Mouse (Mus musculus) myocyte (in vitro differentiated cells): ENCODE results near the gene Adcy10. TPM values are rescaled to one million over a fixed set of nuclear protein-coding genes. Genes with fewer than 3 reads are reported as not detected.

Source experiments
- H3K27me3 ChIP-seq: one replicate; pipeline ENCODE4 v1.6.1; 2011; ENCODE audit not compliant: control insufficient read depth, insufficient read depth, insufficient read length
- H3K36me3 ChIP-seq: one replicate; pipeline ENCODE4 v1.6.1; 2011; ENCODE audit not compliant: control insufficient read depth, insufficient read depth
- H3K4me2 ChIP-seq: one replicate; pipeline ENCODE4 v1.6.1; 2011; ENCODE audit warnings: low read depth, control low read depth
- H3K4me3 ChIP-seq: one replicate; pipeline ENCODE4 v1.5.1; 2011; ENCODE audit warnings: mild to moderate bottlenecking, control low read depth, moderate library complexity
- H3K79me2 ChIP-seq: one replicate; pipeline ENCODE4 v1.6.1; 2011; ENCODE audit not compliant: control insufficient read depth, insufficient read depth
- H3ac ChIP-seq: one replicate; pipeline ENCODE4 v1.6.1; 2011; ENCODE audit not compliant: control insufficient read depth, insufficient read length
- CEBPB ChIP-seq: IDR thresholded peaks from 2 replicates; pipeline ENCODE4 v1.6.1; 2011; ENCODE audit warnings: mild to moderate bottlenecking, moderate library complexity; ENCODE audit not compliant: poor library complexity, insufficient read depth, severe bottlenecking
- E2F4 ChIP-seq: IDR thresholded peaks from one replicate; pipeline ENCODE4 v1.6.1; 2011; ENCODE audit warnings: mild to moderate bottlenecking, control low read depth, moderate library complexity; ENCODE audit not compliant: insufficient read depth
- MAX ChIP-seq: IDR thresholded peaks from one replicate; pipeline ENCODE4 v1.6.1; 2011; ENCODE audit warnings: low read depth, mild to moderate bottlenecking, control low read depth
- MYOD1 ChIP-seq, 3 experiments: IDR thresholded peaks; one replicate each; pipeline ENCODE4 v1.6.1; 2011; ENCODE audit warnings: control low read depth in 2 of 3, low read depth in 2 of 3, mild to moderate bottlenecking in 2 of 3, moderate library complexity in 1 of 3; ENCODE audit not compliant: insufficient read length in 2 of 3, control insufficient read depth in 1 of 3
- MYOG ChIP-seq, 3 experiments: IDR thresholded peaks; one replicate each; pipeline ENCODE4 v1.6.1; 2011; ENCODE audit warnings: control low read depth in 2 of 3, low read depth in 2 of 3, mild to moderate bottlenecking in 2 of 3; ENCODE audit not compliant: insufficient read length in 2 of 3, control insufficient read depth in 1 of 3, insufficient read depth in 1 of 3
- POLR2A ChIP-seq: IDR thresholded peaks from one replicate; pipeline ENCODE4 v1.6.1; 2011; ENCODE audit warnings: low read depth, mild to moderate bottlenecking, control low read depth, moderate library complexity; ENCODE audit not compliant: insufficient read length
- POLR2AphosphoS2 ChIP-seq: IDR thresholded peaks from one replicate; pipeline ENCODE4 v1.6.1; 2011; ENCODE audit warnings: low read depth, control low read depth; ENCODE audit not compliant: insufficient read length
- REST ChIP-seq: IDR thresholded peaks from one replicate; pipeline ENCODE4 v1.6.1; 2011; ENCODE audit warnings: mild to moderate bottlenecking, control low read depth, moderate library complexity; ENCODE audit not compliant: insufficient read depth, insufficient read length
- SRF ChIP-seq: IDR thresholded peaks from one replicate; pipeline ENCODE4 v1.6.1; 2011; ENCODE audit warnings: low read depth; ENCODE audit not compliant: control insufficient read depth, insufficient read length
- TCF12 ChIP-seq: IDR thresholded peaks from one replicate; pipeline ENCODE4 v1.6.1; 2011; ENCODE audit warnings: mild to moderate bottlenecking, control low read depth; ENCODE audit not compliant: poor library complexity, insufficient read depth, severe bottlenecking
- TCF3 ChIP-seq: IDR thresholded peaks from one replicate; pipeline ENCODE4 v1.6.1; 2011; ENCODE audit warnings: low read depth, control low read depth; ENCODE audit not compliant: insufficient read length
- USF1 ChIP-seq: IDR thresholded peaks from one replicate; pipeline ENCODE4 v1.6.1; 2011; ENCODE audit warnings: low read depth, mild to moderate bottlenecking, control low read depth, moderate library complexity
- polyA plus RNA-seq: library from polyadenylated mRNA; unstranded; fragments of >200 nt; fragmentation: generic; extraction: Trizol; gene quantifications from one replicate; pipeline ENCODE4 v1.2.1, GENCODE M21; 2012; ENCODE audit warnings: missing spikeins

Gene Adcy10
- polyA plus RNA-seq, 1 experiment = not detected

DNA sequence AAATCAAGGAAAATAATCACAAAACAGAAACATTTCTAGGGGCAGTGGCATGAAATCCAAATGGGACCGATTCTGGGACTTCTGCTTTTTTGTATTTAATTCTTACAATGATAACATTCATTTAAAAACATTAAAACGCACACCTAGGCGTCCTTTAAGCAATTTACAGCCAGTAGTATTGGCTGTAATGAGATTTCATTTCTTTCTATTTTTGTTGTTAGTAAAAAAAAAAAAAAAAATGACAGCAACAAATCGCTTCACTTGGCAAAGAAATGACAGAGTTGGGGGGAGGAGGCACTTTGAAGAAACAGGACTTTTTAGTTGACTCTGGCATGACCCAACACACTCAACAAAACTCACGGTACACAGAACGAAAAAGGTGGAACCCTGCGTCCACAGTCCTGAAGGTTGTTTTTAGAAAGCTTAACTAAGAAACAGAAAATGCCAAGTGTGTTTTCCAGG, 25.9 kb upstream of the Adcy10 start:
- peak overlapping the region; percentile 77 for H3K4me2 ChIP-seq
- H3K4me3 ChIP-seq = peak overlapping the region; percentile 81
- peaks cover 45% of the 10 kb centered on the region for H3K79me2 ChIP-seq
- TF ChIP-seq MAX = no peak
- TF ChIP-seq TCF12 = no peak
- TF ChIP-seq MYOD1 (IDR thresholded peaks at IDR 0.05; ENCODE audit: control insufficient read depth in 1 of 3, insufficient read length in 2 of 3, low read depth in 2 of 3) = no peak
- TF ChIP-seq REST = no peak
- TF ChIP-seq POLR2AphosphoS2 = no peak
- no peak for TF ChIP-seq SRF
- no peak for TF ChIP-seq E2F4
- TF ChIP-seq MYOG (IDR thresholded peaks at IDR 0.05; ENCODE audit: control insufficient read depth in 1 of 3, insufficient read depth in 1 of 3, insufficient read length in 2 of 3, low read depth in 2 of 3) = no peak
- no peak for TF ChIP-seq CEBPB
- TF ChIP-seq POLR2A = no peak
- no peak for TF ChIP-seq USF1
- no peak for TF ChIP-seq TCF3
- H3K27me3 ChIP-seq = no peaks in the 10 kb centered on the region
- peak overlapping the region; percentile 92 for H3ac ChIP-seq
- no peaks in the 10 kb centered on the region for H3K36me3 ChIP-seq

DNA sequence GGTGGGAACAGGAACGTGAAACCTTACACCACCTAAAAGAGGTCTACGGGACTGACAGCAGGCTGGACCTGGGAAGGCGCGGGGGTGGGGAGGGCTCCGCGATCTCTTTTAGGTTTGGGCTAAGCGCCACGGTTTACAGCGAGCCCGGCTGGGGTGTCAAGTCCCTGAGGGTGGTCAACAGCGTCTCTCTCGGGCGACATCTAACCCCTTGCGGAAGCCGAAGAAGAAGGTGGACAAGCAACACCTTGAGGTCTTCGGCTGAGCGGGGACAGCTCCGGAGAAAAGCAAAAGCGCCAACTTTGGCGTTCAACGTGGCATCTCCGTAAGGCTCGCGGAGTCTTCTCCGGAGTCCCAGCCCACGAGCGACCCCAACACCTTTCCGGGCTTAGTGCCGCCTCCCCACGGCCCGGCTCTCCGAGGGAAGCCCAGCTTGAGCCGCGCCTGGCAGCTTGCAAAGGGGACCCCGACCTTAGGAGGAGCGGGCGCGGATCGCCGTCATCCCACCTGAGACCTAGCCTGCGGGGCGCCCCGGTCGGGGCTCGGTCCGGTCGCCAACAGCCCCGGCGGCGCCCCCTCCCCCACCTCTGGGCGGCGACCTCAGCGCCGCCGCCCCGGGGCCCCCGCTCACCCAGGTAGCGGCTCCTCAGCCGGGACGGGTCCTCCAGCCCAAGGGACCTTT, 25.3 kb upstream of the Adcy10 start:
- H3K36me3 ChIP-seq = no peaks in the 10 kb centered on the region
- peak overlapping the region; percentile 81 for H3K4me3 ChIP-seq
- H3K79me2 ChIP-seq = peaks cover 39% of the 10 kb centered on the region
- peak overlapping the region; percentile 92 for H3ac ChIP-seq
- peak overlapping the region; percentile 77 for H3K4me2 ChIP-seq
- no peaks in the 10 kb centered on the region for H3K27me3 ChIP-seq
- TF ChIP-seq E2F4 = no peak
- TF ChIP-seq POLR2AphosphoS2 = no peak
- TF ChIP-seq SRF = no peak
- no peak for TF ChIP-seq USF1
- TF ChIP-seq TCF3 = no peak
- TF ChIP-seq MYOG (IDR thresholded peaks at IDR 0.05; ENCODE audit: control insufficient read depth in 1 of 3, insufficient read depth in 1 of 3, insufficient read length in 2 of 3, low read depth in 2 of 3) = peak in 1 of 3 experiments; percentile 5
- no peak for TF ChIP-seq TCF12
- TF ChIP-seq MYOD1 (IDR thresholded peaks at IDR 0.05; ENCODE audit: control insufficient read depth in 1 of 3, insufficient read length in 2 of 3, low read depth in 2 of 3) = no peak

DNA sequence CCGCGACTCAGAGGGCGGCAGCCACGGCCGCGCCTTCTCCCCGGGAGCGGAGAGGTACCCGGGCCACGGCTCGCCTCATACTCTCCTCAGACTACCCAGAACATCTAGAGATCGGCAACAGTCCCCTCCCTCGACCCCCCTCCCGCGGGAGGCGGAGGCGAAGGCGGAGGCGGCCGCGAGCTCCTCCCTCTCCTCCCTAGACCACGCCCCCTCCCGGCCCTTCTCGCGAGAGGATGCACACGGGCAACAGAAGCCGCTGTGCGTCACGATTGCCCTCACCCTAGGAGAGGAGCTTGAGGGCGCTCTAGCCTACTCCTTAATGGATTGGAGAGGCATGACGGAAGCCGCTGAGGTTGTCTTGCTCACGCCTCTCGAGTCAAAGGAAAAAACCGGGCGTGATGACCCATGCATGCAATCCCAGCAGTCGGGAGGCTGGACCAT, 24.6 kb upstream of the Adcy10 start, which contains the start of the genes Dcaf6 and Mpc2:
TSS of gene Dcaf6 (minus strand) at position 116 of the 441 bp plus-strand sequence.
TSS of gene Mpc2 (plus strand) at position 278 of the 441 bp plus-strand sequence.
- Histone ChIP-seq H3ac (peak within 1 kb of the TSS; percentile 92), H3K27me3 (no peaks in the 10 kb centered on the region), H3K36me3 (no peaks in the 10 kb centered on the region), H3K79me2 (peaks cover 33% of the 10 kb centered on the region), H3K4me2 (peak within 1 kb of the TSS; percentile 92), H3K4me3 (peak within 1 kb of the TSS; percentile 81)
- TF ChIP-seq CEBPB (no peak), USF1 (no peak), POLR2A (peak; percentile 90), POLR2AphosphoS2 (peak; percentile 87), REST (no peak), MAX (no peak), TCF3 (no peak), TCF12 (no peak), MYOG (IDR thresholded peaks at IDR 0.05; ENCODE audit: control insufficient read depth in 1 of 3, insufficient read depth in 1 of 3, insufficient read length in 2 of 3, low read depth in 2 of 3) (peak in 1 of 3 experiments; percentile 14)

DNA sequence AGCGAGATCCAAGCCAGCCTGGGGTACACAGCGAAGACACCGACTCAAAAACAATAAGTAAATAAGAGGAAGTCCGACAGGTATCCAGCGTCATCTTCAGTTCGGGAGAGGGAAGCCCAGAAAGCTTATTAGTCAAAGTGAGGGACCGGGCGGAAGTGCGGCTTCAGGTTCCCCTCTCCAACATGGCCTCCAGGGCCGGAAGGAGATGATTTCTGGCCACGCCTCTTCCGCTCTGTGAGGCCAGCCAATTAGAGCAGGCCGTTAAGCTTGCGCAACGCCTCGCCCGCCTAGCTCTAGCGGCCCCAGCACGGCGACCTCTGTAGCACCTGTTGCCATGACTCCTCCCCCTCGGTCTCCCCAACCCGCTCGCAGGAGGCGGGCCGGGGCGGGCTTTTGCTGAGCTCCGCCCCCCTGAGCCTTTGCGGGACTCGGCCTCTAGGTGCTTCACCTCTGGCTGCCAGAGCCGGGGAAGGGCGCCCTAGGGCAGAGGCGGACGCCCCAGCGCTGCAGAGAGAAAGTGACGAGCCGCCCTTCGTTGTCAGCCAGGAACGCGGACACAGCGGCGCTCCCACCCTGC, 24.1 kb upstream of the Adcy10 start:
- no peaks in the 10 kb centered on the region for H3K36me3 ChIP-seq
- peak overlapping the region; percentile 92 for H3ac ChIP-seq
- H3K4me3 ChIP-seq = peak overlapping the region; percentile 81
- TF ChIP-seq POLR2AphosphoS2 (peak; percentile 89), CEBPB (peak; percentile 98), MYOD1 (IDR thresholded peaks at IDR 0.05; ENCODE audit: control insufficient read depth in 1 of 3, insufficient read length in 2 of 3, low read depth in 2 of 3) (peak in 2 of 3 experiments; percentile 90 to 92), TCF3 (peak; percentile 33), E2F4 (no peak), POLR2A (peak; percentile 98), SRF (peak; percentile 65), MAX (no peak), TCF12 (no peak), USF1 (no peak), REST (no peak), MYOG (IDR thresholded peaks at IDR 0.05; ENCODE audit: control insufficient read depth in 1 of 3, insufficient read depth in 1 of 3, insufficient read length in 2 of 3, low read depth in 2 of 3) (peak; percentile 39 to 90 (median 84))
- H3K4me2 ChIP-seq = peak overlapping the region; percentile 92
- peaks cover 28% of the 10 kb centered on the region for H3K79me2 ChIP-seq
- no peaks in the 10 kb centered on the region for H3K27me3 ChIP-seq
